Mouse (Mus musculus) adrenal gland (tissue): ENCODE measurements around the gene 1700017B05Rik.
"Not testable (repeated sequence)": the region's sequence is repeated elsewhere in the genome, so short reads cannot be mapped to it uniquely, and the experiment has no call there.

Experiments
- intact Hi-C: fragments of 180-260 bp; cut with DNase I; formaldehyde crosslinking; loops from one replicate; pipeline ENCODE4 v1.15.1; 2025
- long read RNA-seq, 2 experiments: library from polyadenylated mRNA; unstranded; transcript quantifications; one replicate each; pipeline ENCODE4 v2.0.0; 2020; ENCODE audit warnings: borderline replicate concordance in 1 of 2; ENCODE audit not compliant: insufficient replicate concordance in 1 of 2

Gene 1700017B05Rik
- long read RNA-seq, experiment 1, full-length matches to known transcripts = 7 of 17 reads
- long read RNA-seq, experiment 1, partial matches to known transcripts = 7 of 17 reads
- long read RNA-seq, experiment 1, other reads (novel, unspliced or antisense) = 3 of 17 reads
- long read RNA-seq, experiment 2, full-length matches to known transcripts = 7 of 17 reads
- long read RNA-seq, experiment 2, partial matches to known transcripts = 7 of 17 reads
- long read RNA-seq, experiment 2, other reads (novel, unspliced or antisense) = 3 of 17 reads

GRCm38 (mm10) chr9:57261913-57262794, at the start of gene 1700017B05Rik:
1700017B05Rik (minus strand) TSS chr9:57262612.
- intact Hi-C loops = loop anchor here (10.0 kb wide), 1 partner anchor 53 kb away; no protein-coding TSS in a partner anchor

- intact Hi-C loops = loop anchor here (10.0 kb wide), 1 partner anchor 46 kb away; the partner anchor contains the start of gene 1700017B05Rik
Observed at GRCm38 (mm10) chr9:57310895-57311294, 48.5 kb upstream of the 1700017B05Rik start.

GRCm38 (mm10) chr9:57309353-57309752, 46.9 kb upstream of the 1700017B05Rik start:
- intact Hi-C loops = no loop called here

GRCm38 (mm10) chr9:57307456-57307855, 45.0 kb upstream of the 1700017B05Rik start:
- intact Hi-C loops = no loop called here

GRCm38 (mm10) chr9:57304716-57305115, 42.3 kb upstream of the 1700017B05Rik start:
- intact Hi-C loops = not testable (repeated sequence)

GRCm38 (mm10) chr9:57304251-57304650, 41.8 kb upstream of the 1700017B05Rik start:
- intact Hi-C loops = no loop called here

GRCm38 (mm10) chr9:57303356-57303755, 40.9 kb upstream of the 1700017B05Rik start:
- intact Hi-C loops = no loop called here

- intact Hi-C loops = no loop called here
Observed at GRCm38 (mm10) chr9:57300825-57301224, 38.4 kb upstream of the 1700017B05Rik start.

GRCm38 (mm10) chr9:57299790-57300477, 37.5 kb upstream of the 1700017B05Rik start:
- intact Hi-C loops = no loop called here

GRCm38 (mm10) chr9:57297938-57298337, 35.5 kb upstream of the 1700017B05Rik start:
- intact Hi-C loops = no loop called here

- intact Hi-C loops = no loop called here
Observed at GRCm38 (mm10) chr9:57296277-57296676, 33.9 kb upstream of the 1700017B05Rik start.

- intact Hi-C loops = no loop called here
Observed at GRCm38 (mm10) chr9:57295666-57296065, 33.3 kb upstream of the 1700017B05Rik start.

GRCm38 (mm10) chr9:57294905-57295304, 32.5 kb upstream of the 1700017B05Rik start:
- intact Hi-C loops = no loop called here

GRCm38 (mm10) chr9:57287183-57287582, 24.8 kb upstream of the 1700017B05Rik start:
- intact Hi-C loops = no loop called here

GRCm38 (mm10) chr9:57283311-57283710, 20.9 kb upstream of the 1700017B05Rik start:
- intact Hi-C loops = no loop called here

- intact Hi-C loops = no loop called here
Observed at GRCm38 (mm10) chr9:57282686-57283085, 20.3 kb upstream of the 1700017B05Rik start.

GRCm38 (mm10) chr9:57281549-57281948, 19.1 kb upstream of the 1700017B05Rik start:
- intact Hi-C loops = no loop called here

- intact Hi-C loops = no loop called here
Observed at GRCm38 (mm10) chr9:57279441-57279840, 17.0 kb upstream of the 1700017B05Rik start.

GRCm38 (mm10) chr9:57278268-57278667, 15.9 kb upstream of the 1700017B05Rik start:
- intact Hi-C loops = no loop called here

GRCm38 (mm10) chr9:57276311-57276710, 13.9 kb upstream of the 1700017B05Rik start:
- intact Hi-C loops = no loop called here

- intact Hi-C loops = no loop called here
Observed at GRCm38 (mm10) chr9:57273805-57274494, 11.5 kb upstream of the 1700017B05Rik start.
